Mouse (Mus musculus): ENCODE measurements at regions not wholly inside any gene's neighbourhood (a gene's known extent, or its start where the extent isn't known, plus 50 kb on each side); places are given as distances from the start of the nearest gene placed in this dataset.

- TF ChIP-seq CTCF (IDR thresholded peaks at IDR 0.05; ENCODE audit: extremely low read depth, insufficient read depth, low read length) (no peak), POLR2A (IDR thresholded peaks at IDR 0.05; ENCODE audit: extremely low read depth, insufficient read depth, low read length) (no peak)
These were observed 176.3 kb downstream of the 3100002H09Rik start for GRCm38 (mm10) chr4:124434059-124435039.

Data from cortical plate, adult 2 months (tissue).